Mouse (Mus musculus): ENCODE data around the gene Gm5678. TPM values are rescaled to one million over a fixed set of nuclear protein-coding genes. Genes with fewer than 3 reads are reported as not detected.
"Not testable (repeated sequence)": the region's sequence is repeated elsewhere in the genome, so short reads cannot be mapped to it uniquely, and the experiment has no call there.

Gm5678 gene
- total and polyA plus RNA-seq, 2 experiments from 2014 or later, result not detected

GRCm38 (mm10) chr16:93610961-93611360, 16.9 kb upstream of the Gm5678 start:
- no peak overlapping the region for H3K27ac ChIP-seq (ENCODE audit: low read depth, low read length)
- 94% methylated on average over 4 of the region's 4 CpGs for WGBS
- H3K36me3 ChIP-seq (ENCODE audit: insufficient read depth, low read length), result 0 out of 2 replicates have a peak, but pooled peaks cover 3% of the 10 kb centered on the region

GRCm38 (mm10) chr16:93615118-93615870, 12.6 kb upstream of the Gm5678 start:
- Histone ChIP-seq H3K4me3 (ENCODE audit: low read depth, low read length) (no peak overlapping the region), H3K9ac (replicated peaks; ENCODE audit: low read length, poor library complexity, severe bottlenecking) (no peak overlapping the region), H3K9me3 (ENCODE audit: low read length) (no peaks in the 10 kb centered on the region), H3K4me2 (ENCODE audit: low read depth, low read length, poor library complexity, severe bottlenecking) (no peak overlapping the region), H3K27me3 (ENCODE audit: insufficient read depth, low read length) (no peaks in the 10 kb centered on the region), H3K4me1 (ENCODE audit: insufficient read depth, low read length) (no peaks in the 10 kb centered on the region), H3K36me3 (ENCODE audit: insufficient read depth, low read length) (0 out of 2 replicates have a peak, but pooled peaks cover 3% of the 10 kb centered on the region), H3K27ac (ENCODE audit: low read depth, low read length) (no peak overlapping the region)
- 43% methylated on average over 5 of the region's 5 CpGs for WGBS
- ATAC-seq (ENCODE audit: low FRiP score), result no peak
- DNase-seq (ENCODE audit: low spot score), result peak; percentile 29
- peak; percentile 67 for TF ChIP-seq CTCF (IDR thresholded peaks at IDR 0.05)

More at GRCm38 (mm10) chr16:93610961-93611360, 16.9 kb upstream of the Gm5678 start:
- ATAC-seq (ENCODE audit: low FRiP score) (no peak), DNase-seq (ENCODE audit: low spot score) (no peak)
- Histone ChIP-seq H3K27me3 (ENCODE audit: insufficient read depth, low read length) (no peaks in the 10 kb centered on the region), H3K9ac (replicated peaks; ENCODE audit: low read length, poor library complexity, severe bottlenecking) (no peak overlapping the region), H3K4me2 (ENCODE audit: low read depth, low read length, poor library complexity, severe bottlenecking) (no peak overlapping the region), H3K4me1 (ENCODE audit: insufficient read depth, low read length) (no peaks in the 10 kb centered on the region; the same call in 1 of the 2 replicates), H3K4me3 (ENCODE audit: low read depth, low read length) (no peak overlapping the region), H3K9me3 (ENCODE audit: low read length) (no peaks in the 10 kb centered on the region)
- no peak for TF ChIP-seq CTCF (IDR thresholded peaks at IDR 0.05)

DNA sequence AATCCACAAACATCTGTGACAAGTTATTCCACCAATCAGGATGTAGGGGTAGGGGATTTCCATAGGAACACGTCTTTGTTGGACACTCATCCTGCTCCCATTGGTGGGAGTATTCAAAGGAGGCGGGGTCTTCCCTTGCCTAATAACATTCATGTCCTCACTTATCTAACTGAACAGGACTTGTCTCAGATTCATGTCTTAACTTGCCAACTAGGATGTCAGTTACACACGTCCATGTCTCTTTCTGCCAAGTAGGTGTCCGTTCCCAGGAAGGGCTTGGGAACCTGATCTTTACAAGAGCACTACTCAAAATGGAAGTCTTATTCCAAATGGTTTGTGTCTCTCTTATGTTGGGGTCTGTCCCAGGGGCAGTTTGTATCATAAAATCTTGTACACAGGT, 4.1 kb upstream of the Gm5678 start:
- H3K36me3 ChIP-seq (ENCODE audit: insufficient read depth, low read length); H3K27me3 ChIP-seq (ENCODE audit: insufficient read depth, low read length); H3K9ac ChIP-seq (replicated peaks; ENCODE audit: low read length, poor library complexity, severe bottlenecking); DNase-seq (ENCODE audit: low spot score); H3K27ac ChIP-seq (ENCODE audit: low read depth, low read length); ATAC-seq (ENCODE audit: low FRiP score); H3K9me3 ChIP-seq (ENCODE audit: low read length); H3K4me1 ChIP-seq (ENCODE audit: insufficient read depth, low read length); H3K4me2 ChIP-seq (ENCODE audit: low read depth, low read length, poor library complexity, severe bottlenecking); H3K4me3 ChIP-seq (ENCODE audit: low read depth, low read length): not testable (repeated sequence)
- WGBS, result 88% methylated on average over 4 of the region's 4 CpGs

GRCm38 (mm10) chr16:93624671-93625070, 3.2 kb upstream of the Gm5678 start:
- DNase-seq (ENCODE audit: low spot score), result no peak
- WGBS, result 79% methylated on average over 4 of the region's 4 CpGs
- TF ChIP-seq CTCF (IDR thresholded peaks at IDR 0.05), result no peak

GRCm38 (mm10) chr16:93626745-93627144, 1.2 kb upstream of the Gm5678 start:
- no peak for DNase-seq (ENCODE audit: low spot score)
- Histone ChIP-seq H3K27ac (ENCODE audit: low read depth, low read length) (no peak overlapping the region), H3K4me2 (ENCODE audit: low read depth, low read length, poor library complexity, severe bottlenecking) (no peak overlapping the region), H3K4me3 (ENCODE audit: low read depth, low read length) (no peak overlapping the region), H3K27me3 (ENCODE audit: insufficient read depth, low read length) (no peaks in the 10 kb centered on the region), H3K9ac (replicated peaks; ENCODE audit: low read length, poor library complexity, severe bottlenecking) (no peak overlapping the region), H3K9me3 (ENCODE audit: low read length) (no peaks in the 10 kb centered on the region), H3K36me3 (ENCODE audit: insufficient read depth, low read length) (no peaks in the 10 kb centered on the region), H3K4me1 (ENCODE audit: insufficient read depth, low read length) (no peaks in the 10 kb centered on the region)
- 3% methylated on average over 1 of the region's 1 CpGs for WGBS
- no peak for ATAC-seq (ENCODE audit: low FRiP score)
- TF ChIP-seq CTCF (IDR thresholded peaks at IDR 0.05), result peak; percentile 59

More at GRCm38 (mm10) chr16:93624671-93625070, 3.2 kb upstream of the Gm5678 start:
- Histone ChIP-seq H3K27ac (ENCODE audit: low read depth, low read length) (no peak overlapping the region), H3K9me3 (ENCODE audit: low read length) (no peaks in the 10 kb centered on the region), H3K4me2 (ENCODE audit: low read depth, low read length, poor library complexity, severe bottlenecking) (no peak overlapping the region), H3K27me3 (ENCODE audit: insufficient read depth, low read length) (no peaks in the 10 kb centered on the region), H3K4me1 (ENCODE audit: insufficient read depth, low read length) (no peaks in the 10 kb centered on the region), H3K9ac (replicated peaks; ENCODE audit: low read length, poor library complexity, severe bottlenecking) (no peak overlapping the region), H3K36me3 (ENCODE audit: insufficient read depth, low read length) (no peaks in the 10 kb centered on the region), H3K4me3 (ENCODE audit: low read depth, low read length) (no peak overlapping the region)
- ATAC-seq (ENCODE audit: low FRiP score), result no peak

- ATAC-seq (ENCODE audit: low FRiP score) (no peak), DNase-seq (ENCODE audit: low spot score) (no peak)
- Histone ChIP-seq H3K4me2 (ENCODE audit: low read depth, low read length, poor library complexity, severe bottlenecking) (no peak overlapping the region), H3K27me3 (ENCODE audit: insufficient read depth, low read length) (no peaks in the 10 kb centered on the region), H3K9me3 (ENCODE audit: low read length) (no peaks in the 10 kb centered on the region), H3K4me3 (ENCODE audit: low read depth, low read length) (no peak overlapping the region), H3K4me1 (ENCODE audit: insufficient read depth, low read length) (no peaks in the 10 kb centered on the region), H3K36me3 (ENCODE audit: insufficient read depth, low read length) (no peaks in the 10 kb centered on the region), H3K9ac (replicated peaks; ENCODE audit: low read length, poor library complexity, severe bottlenecking) (no peak overlapping the region), H3K27ac (ENCODE audit: low read depth, low read length) (no peak overlapping the region)
- TF ChIP-seq CTCF (IDR thresholded peaks at IDR 0.05), result no peak
- 63% methylated on average over 4 of the region's 4 CpGs for WGBS
Measured at GRCm38 (mm10) chr16:93644006-93644405, 16.1 kb downstream of the Gm5678 start.

Data from midbrain, postnatal 0 days (tissue).